Mouse (Mus musculus) lung, adult 2 months (tissue): ENCODE data around the gene Slc4a8. TPM values are rescaled to one million over a fixed set of nuclear protein-coding genes. Genes with fewer than 3 reads are reported as not detected.

ENCODE experiments used
- DNase-seq: peaks from one replicate; pipeline ENCODE4 v3.0.0; 2022
- H3K4me1 ChIP-seq: fragments of 200-500 bp; 2 replicates; pipeline ENCODE4 v1.6.1; 2011; ENCODE audit warnings: low read length; ENCODE audit not compliant: control insufficient read depth, insufficient read depth
- H3K4me3 ChIP-seq: fragments of 200-500 bp; replicated peaks from 2 replicates; pipeline ENCODE3; 2011; ENCODE audit warnings: low read depth, mild to moderate bottlenecking, control low read depth, low read length; ENCODE audit errors: extremely low read depth
- CTCF ChIP-seq: fragments of 200-500 bp; IDR thresholded peaks from 2 replicates; pipeline ENCODE4 v1.5.1; 2011; ENCODE audit warnings: mild to moderate bottlenecking, low read length, control low read depth; ENCODE audit not compliant: insufficient read depth
- POLR2A ChIP-seq: fragments of 200-500 bp; IDR thresholded peaks from 2 replicates; pipeline ENCODE4 v1.6.1; 2011; ENCODE audit warnings: low read depth, mild to moderate bottlenecking, control low read depth, low read length, borderline replicate concordance; ENCODE audit errors: extremely low read depth
- WGBS: fragments of 180-500 bp; shearing (Covaris S2); methylation state at CpG from one replicate; pipeline ENCODE4 v1.1.7; 2018; 5-methylcytosine and 5-hydroxymethylcytosine counted together
- polyA plus RNA-seq: library from polyadenylated mRNA; depleted of rRNA; stranded (reverse); fragments of >200 nt; gene quantifications from 2 replicates; pipeline ENCODE4 v1.2.3, GENCODE M21; 2012

Slc4a8 gene
- polyA plus RNA-seq, 1 experiment, result 4.4 TPM

DNA sequence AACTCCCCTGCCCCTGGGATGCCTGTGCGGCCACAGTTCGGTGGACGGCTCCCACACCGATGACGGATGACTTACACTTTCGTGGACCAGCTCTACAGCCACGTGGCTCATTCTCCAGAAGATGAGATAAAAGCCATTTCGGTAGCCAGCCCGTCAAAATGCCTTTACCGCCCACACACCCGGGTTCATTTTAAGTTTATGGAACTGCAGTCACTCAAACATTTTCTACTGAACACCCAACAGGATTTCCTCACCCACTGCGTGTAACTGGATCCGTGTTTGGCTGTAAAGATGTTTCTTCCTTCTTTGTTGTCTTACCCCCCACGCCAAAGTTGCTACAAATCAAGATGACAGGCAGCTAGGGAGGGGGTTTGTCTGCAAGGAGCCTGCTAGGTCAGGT, 38.0 kb upstream of the Slc4a8 start:
- H3K4me3 ChIP-seq, result no peak overlapping the region
- H3K4me1 ChIP-seq, result no peaks in the 10 kb centered on the region
- 40% methylated on average over 14 of the region's 14 CpGs for WGBS
- no peak for DNase-seq
- TF ChIP-seq CTCF, result no peak
- TF ChIP-seq POLR2A, result no peak

DNA sequence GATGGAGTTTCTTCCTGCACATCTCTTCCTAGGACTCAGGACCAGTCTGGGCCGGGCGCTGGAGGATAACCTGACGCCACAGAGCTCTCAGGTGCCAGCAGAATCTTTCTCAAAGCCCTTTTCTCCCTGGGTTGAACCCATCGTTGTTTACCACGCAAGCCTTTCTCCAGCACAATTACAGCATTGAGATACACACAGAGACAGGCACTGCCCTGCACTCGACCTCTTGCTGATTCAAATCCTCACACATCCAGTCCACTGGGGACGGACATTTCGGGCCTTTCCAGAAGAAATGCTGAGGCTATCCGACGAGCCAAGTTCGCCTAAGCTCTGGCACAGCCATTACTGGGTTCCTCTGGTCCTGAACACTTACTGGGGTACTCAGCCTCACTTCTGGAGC, 34.8 kb upstream of the Slc4a8 start:
- Histone ChIP-seq H3K4me3 (no peak overlapping the region), H3K4me1 (peaks cover 3% of the 10 kb centered on the region; the same call in 1 of the 2 replicates)
- TF ChIP-seq POLR2A (no peak), CTCF (no peak)
- DNase-seq, result no peak
- 81% methylated on average over 11 of the region's 11 CpGs for WGBS

DNA sequence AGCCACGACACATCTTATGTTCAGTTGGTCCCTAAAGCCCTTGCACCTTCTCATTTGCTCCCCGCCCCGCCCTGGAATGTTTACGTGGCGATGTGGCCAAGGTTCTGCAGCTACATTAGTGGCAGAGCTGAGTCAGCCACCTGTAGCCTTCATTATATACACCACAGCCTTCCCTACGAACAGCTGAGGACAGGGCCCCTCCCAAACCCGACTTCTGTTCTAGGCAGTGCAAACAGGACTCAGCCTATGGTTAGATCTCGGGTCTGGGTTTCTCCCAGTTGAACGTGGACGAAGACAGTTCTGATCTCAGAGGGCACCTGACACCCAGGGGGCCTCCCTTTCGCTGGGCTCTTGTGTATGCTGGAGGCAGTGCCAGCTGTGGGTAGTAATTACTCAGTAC, 33.7 kb upstream of the Slc4a8 start:
- TF ChIP-seq POLR2A (no peak), CTCF (no peak)
- Histone ChIP-seq H3K4me1 (peaks cover 3% of the 10 kb centered on the region; the same call in 1 of the 2 replicates), H3K4me3 (no peak overlapping the region)
- no peak for DNase-seq
- 66% methylated on average over 11 of the region's 11 CpGs for WGBS

DNA sequence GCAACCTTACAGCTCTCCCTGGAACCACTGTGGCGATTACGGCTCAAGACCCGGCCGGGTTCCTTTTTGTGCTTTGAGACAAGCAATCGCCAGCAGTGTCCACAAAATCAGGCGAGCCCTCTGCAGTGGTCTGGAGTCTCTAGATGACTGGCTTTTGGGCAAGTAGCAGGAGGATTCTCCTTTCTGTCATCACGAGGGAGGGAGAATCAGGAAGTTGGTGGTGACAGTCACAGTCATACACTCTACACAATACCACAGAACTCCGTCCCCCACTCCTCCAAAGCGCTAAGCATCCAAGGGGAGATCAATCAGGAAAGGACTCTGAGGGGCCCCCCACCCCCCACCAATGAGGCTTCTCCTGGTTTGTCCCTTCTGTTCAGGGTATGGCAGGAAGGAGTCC, 33.0 kb upstream of the Slc4a8 start:
- WGBS, result 35% methylated on average over 9 of the region's 9 CpGs
- Histone ChIP-seq H3K4me1 (peaks cover 3% of the 10 kb centered on the region; the same call in 1 of the 2 replicates), H3K4me3 (peak overlapping the region; percentile 56)
- DNase-seq, result no peak
- TF ChIP-seq POLR2A, result no peak
- no peak for TF ChIP-seq CTCF

GRCm38 (mm10) chr15:100729281-100729985, 32.1 kb upstream of the Slc4a8 start, which contains the start of gene Galnt6:
Galnt6 (minus strand) TSS chr15:100729376.
- Histone ChIP-seq H3K4me1 (peaks cover 3% of the 10 kb centered on the region; the same call in 1 of the 2 replicates), H3K4me3 (peak within 1 kb of the TSS; percentile 56)
- 7% methylated on average over 57 of the region's 57 CpGs for WGBS
- DNase-seq, result no peak
- no peak for TF ChIP-seq CTCF
- TF ChIP-seq POLR2A, result no peak

- 56% methylated on average over 9 of the region's 9 CpGs for WGBS
- H3K4me1 ChIP-seq, result peaks cover 3% of the 10 kb centered on the region; the same call in 1 of the 2 replicates
- no peak overlapping the region for H3K4me3 ChIP-seq
- TF ChIP-seq CTCF, result no peak
- no peak for DNase-seq
Measured at GRCm38 (mm10) chr15:100731081-100731480, 30.5 kb upstream of the Slc4a8 start.

DNA sequence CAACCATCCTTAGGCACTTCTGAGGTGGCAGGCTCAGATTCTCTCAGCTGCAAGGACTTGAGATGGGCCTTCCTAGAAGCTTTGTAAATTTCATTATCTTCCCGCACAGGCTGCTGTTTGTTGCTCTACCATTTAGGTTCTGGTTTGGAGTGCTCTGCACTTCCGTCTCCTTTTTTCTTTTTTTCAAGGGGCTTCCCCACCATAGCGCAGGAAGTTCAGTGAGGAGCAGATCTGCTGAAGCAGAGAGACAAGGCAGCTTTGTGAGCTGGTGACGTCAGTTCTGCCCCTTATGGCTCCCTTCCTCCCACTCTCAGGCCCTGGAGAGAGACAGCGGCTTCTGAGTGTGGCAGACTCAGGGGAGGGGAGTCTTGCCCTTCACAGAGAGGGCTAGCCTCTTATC, 29.0 kb upstream of the Slc4a8 start:
- no peak overlapping the region for H3K4me3 ChIP-seq
- no peak for DNase-seq
- peaks cover 3% of the 10 kb centered on the region; the same call in 1 of the 2 replicates for H3K4me1 ChIP-seq
- 21% methylated on average over 5 of the region's 5 CpGs for WGBS
- no peak for TF ChIP-seq CTCF
- TF ChIP-seq POLR2A, result no peak

- no peak for TF ChIP-seq CTCF
- H3K4me3 ChIP-seq, result no peak overlapping the region
- DNase-seq, result no peak
- 84% methylated on average over 14 of the region's 15 CpGs for WGBS
- H3K4me1 ChIP-seq, result no peaks in the 10 kb centered on the region
Measured at GRCm38 (mm10) chr15:100735095-100735952, 26.2 kb upstream of the Slc4a8 start.

DNA sequence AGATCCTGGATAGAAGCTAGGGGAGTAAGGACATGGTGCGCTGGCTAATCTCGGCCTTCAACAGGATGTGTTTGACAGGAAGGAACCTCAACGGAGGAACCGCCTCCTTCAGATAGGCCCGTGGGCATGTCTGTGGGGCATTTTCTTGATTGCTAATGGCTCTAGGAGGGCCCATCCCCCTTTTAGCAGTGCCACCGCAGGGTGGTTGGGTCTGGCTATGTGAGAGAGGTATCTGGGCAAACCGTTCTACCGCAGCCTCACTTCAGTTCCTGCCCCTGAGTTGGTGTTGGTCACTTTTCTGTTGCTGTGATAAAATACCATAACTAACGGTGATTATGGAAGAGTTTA, 25.6 kb upstream of the Slc4a8 start:
- no peak for DNase-seq
- WGBS, result 64% methylated on average over 9 of the region's 9 CpGs
- TF ChIP-seq CTCF, result no peak
- no peak for TF ChIP-seq POLR2A
- Histone ChIP-seq H3K4me3 (no peak overlapping the region), H3K4me1 (no peaks in the 10 kb centered on the region)

GRCm38 (mm10) chr15:100737667-100738066, 23.9 kb upstream of the Slc4a8 start:
- TF ChIP-seq POLR2A (no peak), CTCF (no peak)
- Histone ChIP-seq H3K4me1 (no peaks in the 10 kb centered on the region), H3K4me3 (no peak overlapping the region)
- DNase-seq, result no peak
- WGBS, result 75% methylated on average over 3 of the region's 3 CpGs
